Mouse (Mus musculus): ENCODE results near the gene Car12. TPM values are rescaled to one million over a fixed set of nuclear protein-coding genes. Genes with fewer than 3 reads are reported as not detected.
"Not testable (repeated sequence)": the region's sequence is repeated elsewhere in the genome, so short reads cannot be mapped to it uniquely, and the experiment has no call there.

Gene Car12
- polyA plus RNA-seq, 1 experiment from 2014 or later = 2.6 TPM

- no peak overlapping the region for H3K4me2 ChIP-seq (ENCODE audit: low read length)
- H3K27ac ChIP-seq (ENCODE audit: low read depth, low read length) = no peak overlapping the region
- no peaks in the 10 kb centered on the region for H3K4me1 ChIP-seq (ENCODE audit: control insufficient read depth, insufficient read depth, low read length)
- no peaks in the 10 kb centered on the region for H3K36me3 ChIP-seq (ENCODE audit: control insufficient read depth, insufficient read depth, low read length)
- WGBS = 87% methylated on average over 3 of the region's 3 CpGs
- no peak for DNase-seq (ENCODE audit: low spot score)
- H3K9ac ChIP-seq (ENCODE audit: low read length) = no peak overlapping the region
- H3K27me3 ChIP-seq (replicated peaks; ENCODE audit: control insufficient read depth, insufficient read depth, low read length) = no peaks in the 10 kb centered on the region
- H3K4me3 ChIP-seq (ENCODE audit: low read depth, low read length) = no peak overlapping the region
- H3K9me3 ChIP-seq (replicated peaks; ENCODE audit: control insufficient read depth, low read length) = no peaks in the 10 kb centered on the region
- ATAC-seq = no peak
These were observed 55.8 kb downstream of the Car12 start for GRCm38 (mm10) chr9:66769275-66769674.

GRCm38 (mm10) chr9:66770701-66771100 lies 57.2 kb downstream of the Car12 start:
- H3K4me2 ChIP-seq (ENCODE audit: low read length) = no peak overlapping the region
- H3K9ac ChIP-seq (ENCODE audit: low read length) = no peak overlapping the region
- no peaks in the 10 kb centered on the region for H3K9me3 ChIP-seq (replicated peaks; ENCODE audit: control insufficient read depth, low read length)
- no peak for ATAC-seq
- no peak overlapping the region for H3K27ac ChIP-seq (ENCODE audit: low read depth, low read length)
- H3K4me1 ChIP-seq (ENCODE audit: control insufficient read depth, insufficient read depth, low read length) = no peaks in the 10 kb centered on the region
- H3K4me3 ChIP-seq (ENCODE audit: low read depth, low read length) = no peak overlapping the region
- H3K27me3 ChIP-seq (replicated peaks; ENCODE audit: control insufficient read depth, insufficient read depth, low read length) = no peaks in the 10 kb centered on the region
- H3K36me3 ChIP-seq (ENCODE audit: control insufficient read depth, insufficient read depth, low read length) = no peaks in the 10 kb centered on the region
- no peak for DNase-seq (ENCODE audit: low spot score)

GRCm38 (mm10) chr9:66784552-66784951 lies 71.1 kb downstream of the Car12 start:
- H3K27me3 ChIP-seq (replicated peaks; ENCODE audit: control insufficient read depth, insufficient read depth, low read length); ATAC-seq; H3K4me2 ChIP-seq (ENCODE audit: low read length); H3K9me3 ChIP-seq (replicated peaks; ENCODE audit: control insufficient read depth, low read length); H3K36me3 ChIP-seq (ENCODE audit: control insufficient read depth, insufficient read depth, low read length); DNase-seq (ENCODE audit: low spot score); H3K27ac ChIP-seq (ENCODE audit: low read depth, low read length); H3K4me1 ChIP-seq (ENCODE audit: control insufficient read depth, insufficient read depth, low read length); H3K9ac ChIP-seq (ENCODE audit: low read length); H3K4me3 ChIP-seq (ENCODE audit: low read depth, low read length): not testable (repeated sequence)
- no CpG with 5 or more reads among the region's 3 CpGs for whole genome bisulfite sequencing

GRCm38 (mm10) chr9:66787821-66788220 lies 74.3 kb downstream of the Car12 start:
- Histone ChIP-seq H3K27ac (ENCODE audit: low read depth, low read length) (no peak overlapping the region), H3K27me3 (replicated peaks; ENCODE audit: control insufficient read depth, insufficient read depth, low read length) (no peaks in the 10 kb centered on the region), H3K4me2 (ENCODE audit: low read length) (no peak overlapping the region), H3K36me3 (ENCODE audit: control insufficient read depth, insufficient read depth, low read length) (peaks cover 12% of the 10 kb centered on the region), H3K4me3 (ENCODE audit: low read depth, low read length) (no peak overlapping the region), H3K4me1 (ENCODE audit: control insufficient read depth, insufficient read depth, low read length) (no peaks in the 10 kb centered on the region), H3K9ac (ENCODE audit: low read length) (no peak overlapping the region), H3K9me3 (replicated peaks; ENCODE audit: control insufficient read depth, low read length) (no peaks in the 10 kb centered on the region)
- WGBS = 5% methylated on average over 2 of the region's 2 CpGs
- ATAC-seq (peak; percentile 50; the same call in 1 of the 2 replicates), DNase-seq (ENCODE audit: low spot score) (peak; percentile 89)

- Histone ChIP-seq H3K4me3 (ENCODE audit: low read depth, low read length) (peak overlapping the region; percentile 68), H3K9me3 (replicated peaks; ENCODE audit: control insufficient read depth, low read length) (no peaks in the 10 kb centered on the region), H3K4me1 (ENCODE audit: control insufficient read depth, insufficient read depth, low read length) (peaks cover 5% of the 10 kb centered on the region; the same call in 1 of the 2 replicates), H3K9ac (ENCODE audit: low read length) (peak overlapping the region; percentile 89), H3K4me2 (ENCODE audit: low read length) (peak overlapping the region; percentile 63), H3K27me3 (replicated peaks; ENCODE audit: control insufficient read depth, insufficient read depth, low read length) (no peaks in the 10 kb centered on the region), H3K36me3 (ENCODE audit: control insufficient read depth, insufficient read depth, low read length) (peaks cover 6% of the 10 kb centered on the region), H3K27ac (ENCODE audit: low read depth, low read length) (peak overlapping the region; percentile 82)
- peak; percentile 68 for DNase-seq (ENCODE audit: low spot score)
- WGBS = 2% methylated on average over 42 of the region's 43 CpGs
- ATAC-seq = peak; percentile 59; the same call in 1 of the 2 replicates
These were observed 81.4 kb downstream of the Car12 start for GRCm38 (mm10) chr9:66794629-66795463.

GRCm38 (mm10) chr9:66795464-66796324 lies 82.2 kb downstream of the Car12 start, which contains the start of gene Aph1b:
Gene Aph1b, minus strand, starts transcription at chr9:66795490.
- Histone ChIP-seq H3K4me2 (ENCODE audit: low read length) (peak within 1 kb of the TSS; percentile 63), H3K4me1 (ENCODE audit: control insufficient read depth, insufficient read depth, low read length) (peaks cover 5% of the 10 kb centered on the region; the same call in 1 of the 2 replicates), H3K36me3 (ENCODE audit: control insufficient read depth, insufficient read depth, low read length) (no peaks in the 10 kb centered on the region), H3K4me3 (ENCODE audit: low read depth, low read length) (peak within 1 kb of the TSS; percentile 68), H3K27me3 (replicated peaks; ENCODE audit: control insufficient read depth, insufficient read depth, low read length) (no peaks in the 10 kb centered on the region), H3K27ac (ENCODE audit: low read depth, low read length) (peak within 1 kb of the TSS; percentile 82), H3K9ac (ENCODE audit: low read length) (peak within 1 kb of the TSS; percentile 89), H3K9me3 (replicated peaks; ENCODE audit: control insufficient read depth, low read length) (no peaks in the 10 kb centered on the region)
- peak; percentile 98 for ATAC-seq
- peak; percentile 96 for DNase-seq (ENCODE audit: low spot score)
- under 1% methylated on average over 42 of the region's 42 CpGs for WGBS

GRCm38 (mm10) chr9:66796739-66797138 lies 83.3 kb downstream of the Car12 start, which contains the start of gene Gm10647:
Gene Gm10647, plus strand, starts transcription at chr9:66797039.
- no peaks in the 10 kb centered on the region for H3K27me3 ChIP-seq (replicated peaks; ENCODE audit: control insufficient read depth, insufficient read depth, low read length)
- no peak for DNase-seq (ENCODE audit: low spot score)
- H3K4me3 ChIP-seq (ENCODE audit: low read depth, low read length) = peak within 1 kb of the TSS; percentile 68
- 79% methylated on average over 5 of the region's 5 CpGs for WGBS
- H3K9me3 ChIP-seq (replicated peaks; ENCODE audit: control insufficient read depth, low read length) = no peaks in the 10 kb centered on the region
- H3K4me1 ChIP-seq (ENCODE audit: control insufficient read depth, insufficient read depth, low read length) = peaks cover 5% of the 10 kb centered on the region; the same call in 1 of the 2 replicates
- no peak for ATAC-seq
- peak within 1 kb of the TSS; percentile 63 for H3K4me2 ChIP-seq (ENCODE audit: low read length)
- H3K27ac ChIP-seq (ENCODE audit: low read depth, low read length) = 0 out of 2 replicates have a peak within 1 kb of the TSS, but pooled peaks have one; percentile 82
- H3K9ac ChIP-seq (ENCODE audit: low read length) = peak within 1 kb of the TSS; percentile 89
- no peaks in the 10 kb centered on the region for H3K36me3 ChIP-seq (ENCODE audit: control insufficient read depth, insufficient read depth, low read length)

- Histone ChIP-seq H3K4me3 (ENCODE audit: low read depth, low read length) (no peak overlapping the region), H3K4me1 (ENCODE audit: control insufficient read depth, insufficient read depth, low read length) (no peaks in the 10 kb centered on the region), H3K4me2 (ENCODE audit: low read length) (no peak overlapping the region), H3K9me3 (replicated peaks; ENCODE audit: control insufficient read depth, low read length) (no peaks in the 10 kb centered on the region), H3K9ac (ENCODE audit: low read length) (no peak overlapping the region), H3K27ac (ENCODE audit: low read depth, low read length) (no peak overlapping the region), H3K36me3 (ENCODE audit: control insufficient read depth, insufficient read depth, low read length) (no peaks in the 10 kb centered on the region), H3K27me3 (replicated peaks; ENCODE audit: control insufficient read depth, insufficient read depth, low read length) (0 out of 2 replicates have a peak, but pooled peaks cover 6% of the 10 kb centered on the region)
- ATAC-seq = no peak
- 64% methylated on average over 12 of the region's 12 CpGs for WGBS
- no peak for DNase-seq (ENCODE audit: low spot score)
These were observed 88.5 kb downstream of the Car12 start for GRCm38 (mm10) chr9:66801947-66802346.

Measured in forebrain, embryonic 14.5 days (tissue).